22 mouse cellular contexts compared by ENCODE assay signal in the genomic region with DNA sequence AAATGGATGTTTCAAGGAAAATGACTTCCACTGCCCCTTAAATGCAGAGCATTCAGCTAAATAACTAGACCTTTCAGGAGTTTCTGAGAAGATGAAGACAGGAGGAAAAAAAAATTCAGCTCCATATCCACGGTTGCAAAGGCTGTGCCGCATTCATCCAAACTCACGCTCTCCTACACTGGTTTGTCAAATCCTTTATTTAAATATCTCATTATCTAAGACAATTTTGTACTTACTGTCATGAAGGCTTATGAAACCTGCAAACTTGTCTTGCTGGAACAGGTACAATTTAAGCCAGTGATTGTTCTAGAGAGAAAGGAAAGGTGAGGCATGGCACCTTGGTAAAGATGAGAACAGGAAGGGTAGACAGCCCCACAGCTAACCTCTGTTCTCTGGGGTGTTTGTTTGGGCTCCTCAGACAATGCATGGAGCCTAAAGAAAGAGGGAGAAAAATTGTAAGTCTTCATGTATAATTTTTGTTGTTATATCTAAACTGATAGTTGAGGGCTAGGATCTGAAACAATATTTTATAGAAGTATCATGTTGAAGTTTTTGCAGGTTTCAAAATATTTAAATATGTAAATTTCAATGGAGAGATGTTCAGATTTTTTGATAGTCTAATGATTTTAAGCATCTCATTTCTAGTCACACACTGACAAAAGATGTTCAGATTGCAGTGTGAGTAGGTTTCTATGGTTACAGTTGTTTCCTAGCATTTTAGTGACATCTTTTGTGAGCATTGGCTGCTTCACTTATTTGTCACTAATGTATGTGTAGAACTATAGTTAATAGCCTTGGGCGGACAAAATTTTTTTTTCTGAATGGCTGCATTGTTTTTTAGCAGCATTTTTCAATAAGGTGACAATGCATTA.
DNase-seq lines count a peak whose midpoint lies in the region; ATAC-seq lines count a peak whose summit lies in the region.
"Had no signal": no experiment of that assay in that cellular context is flagged by ENCODE, and none has a peak within 500 bp of the region (broad histone marks: within the 10 kb centered on the region; RNA-seq: fewer than 3 reads in every experiment).

No protein-coding gene starts in this region.

- H3K4me2 ChIP-seq in hindbrain, embryonic 13.5 days = no peak overlapping the region
- no peak overlapping the region for H3K4me2 ChIP-seq in hindbrain, embryonic 16.5 days (ENCODE audit: low read length)
- H3K4me2 ChIP-seq in midbrain, embryonic 14.5 days (ENCODE audit: low read length) = no peak overlapping the region
- no peak overlapping the region for H3K4me2 ChIP-seq in kidney, embryonic 16.5 days (replicated peaks; ENCODE audit: low read depth, low read length)
- H3K4me2 ChIP-seq: embryonic facial prominence, embryonic 12.5 days; heart, embryonic 11.5 days; hindbrain, embryonic 15.5 days; limb, embryonic 12.5 days; liver, embryonic 11.5 days had no signal

- peak; percentile 39; the same call in 1 of the 2 replicates for ATAC-seq in hindbrain, embryonic 13.5 days (ENCODE audit: low FRiP score)
- ATAC-seq in hindbrain, embryonic 16.5 days = no peak
- ATAC-seq in midbrain, embryonic 14.5 days (ENCODE audit: low FRiP score, low TSS enrichment) = no peak
- no peak for ATAC-seq in kidney, embryonic 16.5 days (ENCODE audit: low FRiP score, low TSS enrichment)
- ATAC-seq: intestine, embryonic 16.5 days; liver, postnatal 0 days; lung, postnatal 0 days had no signal

- H3K9ac ChIP-seq in hindbrain, embryonic 13.5 days = no peak overlapping the region
- no peak overlapping the region for H3K9ac ChIP-seq in hindbrain, embryonic 16.5 days (ENCODE audit: low read depth, low read length)
- H3K9ac ChIP-seq in midbrain, embryonic 14.5 days (replicated peaks; ENCODE audit: low read length) = no peak overlapping the region
- no peak overlapping the region for H3K9ac ChIP-seq in kidney, embryonic 16.5 days (replicated peaks; ENCODE audit: low read length)
- H3K9ac ChIP-seq: embryonic facial prominence, embryonic 12.5 days; hindbrain, embryonic 15.5 days; limb, embryonic 12.5 days; liver, postnatal 0 days had no signal

- no peaks in the 10 kb centered on the region for H3K4me1 ChIP-seq in hindbrain, embryonic 13.5 days (replicated peaks)
- no peaks in the 10 kb centered on the region for H3K4me1 ChIP-seq in hindbrain, embryonic 16.5 days (ENCODE audit: control insufficient read depth, insufficient read depth, low read depth, low read length)
- no peaks in the 10 kb centered on the region for H3K4me1 ChIP-seq in midbrain, embryonic 14.5 days (ENCODE audit: control insufficient read depth, insufficient read depth, low read length)
- no peaks in the 10 kb centered on the region; the same call in 1 of the 2 replicates for H3K4me1 ChIP-seq in kidney, embryonic 16.5 days (ENCODE audit: insufficient read depth, low read length)
- H3K4me1 ChIP-seq: embryonic facial prominence, embryonic 12.5 days had no signal

- 45% methylated on average over 4 of the region's 4 CpGs for WGBS in hindbrain, embryonic 13.5 days
- 41% methylated on average over 4 of the region's 4 CpGs for WGBS in hindbrain, embryonic 16.5 days
- WGBS in midbrain, embryonic 14.5 days = 35% methylated on average over 4 of the region's 4 CpGs
- WGBS in kidney, embryonic 16.5 days = 82% methylated on average over 4 of the region's 4 CpGs

- no peak overlapping the region for H3K4me3 ChIP-seq in hindbrain, embryonic 13.5 days
- no peak overlapping the region for H3K4me3 ChIP-seq in hindbrain, embryonic 16.5 days (ENCODE audit: low read length)
- no peak overlapping the region for H3K4me3 ChIP-seq in midbrain, embryonic 14.5 days (replicated peaks; ENCODE audit: low read depth, low read length)
- no peak overlapping the region for H3K4me3 ChIP-seq in kidney, embryonic 16.5 days (ENCODE audit: low read length)
- H3K4me3 ChIP-seq: embryonic facial prominence, embryonic 12.5 days; hindbrain, embryonic 15.5 days; limb, embryonic 12.5 days had no signal

- no peak overlapping the region for H3K27ac ChIP-seq in hindbrain, embryonic 13.5 days
- H3K27ac ChIP-seq in hindbrain, embryonic 16.5 days (ENCODE audit: low read depth, low read length) = no peak overlapping the region; the same call in 1 of the 2 replicates
- 0 out of 2 replicates have a peak overlapping the region, but pooled peaks have one; percentile 38 for H3K27ac ChIP-seq in midbrain, embryonic 14.5 days (replicated peaks; ENCODE audit: low read depth, low read length)
- no peak overlapping the region for H3K27ac ChIP-seq in kidney, embryonic 16.5 days (ENCODE audit: low read length)
- H3K27ac ChIP-seq: embryonic facial prominence, embryonic 12.5 days; hindbrain, embryonic 15.5 days; limb, embryonic 12.5 days; macrophage had no signal

- 0 out of 2 replicates have a peak, but pooled peaks cover 7% of the 10 kb centered on the region for H3K27me3 ChIP-seq in hindbrain, embryonic 13.5 days
- no peaks in the 10 kb centered on the region for H3K27me3 ChIP-seq in hindbrain, embryonic 16.5 days (replicated peaks; ENCODE audit: control insufficient read depth, insufficient read depth, low read length)
- no peaks in the 10 kb centered on the region for H3K27me3 ChIP-seq in midbrain, embryonic 14.5 days (ENCODE audit: control insufficient read depth, insufficient read depth, low read length)
- no peaks in the 10 kb centered on the region for H3K27me3 ChIP-seq in kidney, embryonic 16.5 days (ENCODE audit: insufficient read depth, low read length)
- H3K27me3 ChIP-seq: embryonic facial prominence, embryonic 12.5 days; hindbrain, embryonic 15.5 days; limb, embryonic 12.5 days had no signal

- H3K9me3 ChIP-seq in hindbrain, embryonic 13.5 days = 0 out of 2 replicates have a peak, but pooled peaks cover 3% of the 10 kb centered on the region
- H3K9me3 ChIP-seq in hindbrain, embryonic 16.5 days (ENCODE audit: control insufficient read depth, low read length) = no peaks in the 10 kb centered on the region
- H3K9me3 ChIP-seq in midbrain, embryonic 14.5 days (ENCODE audit: control insufficient read depth, low read length) = no peaks in the 10 kb centered on the region
- H3K9me3 ChIP-seq in kidney, embryonic 16.5 days (ENCODE audit: low read length) = no peaks in the 10 kb centered on the region
- H3K9me3 ChIP-seq: embryonic facial prominence, embryonic 12.5 days; hindbrain, embryonic 15.5 days; limb, embryonic 12.5 days had no signal

- H3K36me3 ChIP-seq in hindbrain, embryonic 13.5 days = no peaks in the 10 kb centered on the region
- H3K36me3 ChIP-seq in hindbrain, embryonic 16.5 days (ENCODE audit: control insufficient read depth, insufficient read depth, low read length) = no peaks in the 10 kb centered on the region
- no peaks in the 10 kb centered on the region for H3K36me3 ChIP-seq in midbrain, embryonic 14.5 days (ENCODE audit: control insufficient read depth, insufficient read depth, low read length)
- no peaks in the 10 kb centered on the region for H3K36me3 ChIP-seq in kidney, embryonic 16.5 days (ENCODE audit: insufficient read depth, low read length)
- H3K36me3 ChIP-seq: embryonic facial prominence, embryonic 12.5 days; hindbrain, embryonic 15.5 days; limb, embryonic 12.5 days had no signal

- DNase-seq in retina, postnatal 1 day = peak; percentile 11
- no peak for DNase-seq in retina, embryonic 14.5 days (ENCODE audit: low spot score)
- peak; percentile 51 for DNase-seq in midbrain, embryonic 14.5 days
- no peak for DNase-seq in gastrocnemius, adult 18-20 months (ENCODE audit: low spot score)
- DNase-seq: adrenal gland, postnatal 36 days; cerebellum, adult 18-20 months; cerebellum, postnatal 25 days; kidney, adult 9 months; kidney, postnatal 25 days; liver, postnatal 0 days; right cerebral cortex, postnatal 14 days had no signal

Comparison
In these comparisons a context has a peak if more than half of its experiments do, and no peak if none do; other contexts are left out.
1. DNase-seq: peak in retina, postnatal 1 day (single experiment) and midbrain, embryonic 14.5 days (single experiment); none in retina, embryonic 14.5 days (single experiment) and gastrocnemius, adult 18-20 months (single experiment).